Mouse (Mus musculus) embryonic fibroblast, embryonic 13.5 days (primary cell): ENCODE results near the gene Ppard. TPM values are rescaled to one million over a fixed set of nuclear protein-coding genes. Genes with fewer than 3 reads are reported as not detected.

ENCODE experiments used
- H3K27ac ChIP-seq: 2 replicates; pipeline ENCODE4 v1.5.1; 2012; ENCODE audit warnings: low read length, control low read depth, inconsistent platforms; ENCODE audit not compliant: insufficient read depth
- H3K4me1 ChIP-seq: 2 replicates; pipeline ENCODE4 v1.6.1; 2011; ENCODE audit warnings: low read length; ENCODE audit not compliant: control insufficient read depth, insufficient read depth
- H3K4me3 ChIP-seq: 2 replicates; pipeline ENCODE4 v1.5.1; 2011; ENCODE audit warnings: mild to moderate bottlenecking, control low read depth, low read length; ENCODE audit not compliant: insufficient read depth
- CTCF ChIP-seq: IDR thresholded peaks from 2 replicates; pipeline ENCODE4 v1.5.1; 2011; ENCODE audit warnings: mild to moderate bottlenecking, control low read depth, low read length, moderate library complexity, borderline replicate concordance; ENCODE audit not compliant: insufficient read depth
- POLR2A ChIP-seq: IDR thresholded peaks from 2 replicates; pipeline ENCODE4 v1.6.1; 2011; ENCODE audit warnings: low read depth, mild to moderate bottlenecking, control low read depth, low read length, moderate library complexity
- polyA plus RNA-seq: library from polyadenylated mRNA; stranded (reverse); fragments of >200 nt; gene quantifications from 2 replicates; pipeline ENCODE4 v1.2.4, GENCODE M21; 2011; ENCODE audit warnings: low read depth; ENCODE audit not compliant: missing spikeins, insufficient read length

The Ppard gene
- polyA plus RNA-seq, 1 experiment: 31.6 TPM

DNA sequence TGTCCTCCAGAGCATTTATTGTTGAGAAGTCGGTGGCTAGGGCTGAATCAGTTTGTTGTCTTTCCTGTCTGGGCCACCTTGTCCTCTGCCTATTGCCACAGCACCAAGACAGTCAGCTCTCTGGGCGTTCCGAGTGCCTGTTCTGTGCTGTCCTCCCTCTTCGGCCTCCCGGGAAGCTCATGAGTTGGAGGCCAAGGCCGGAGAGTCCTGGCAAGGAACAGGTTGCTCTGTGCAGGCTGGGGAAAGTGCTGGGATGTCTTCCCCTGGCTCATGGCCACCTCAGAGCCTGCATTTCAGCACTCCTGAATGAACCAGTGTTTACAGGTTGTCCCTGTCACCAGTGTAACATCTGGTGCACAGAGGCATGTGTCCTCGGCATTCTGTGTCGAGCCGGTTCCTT lies 39.8 kb downstream of the Ppard start:
- Histone ChIP-seq H3K27ac (no peak overlapping the region), H3K4me3 (no peak overlapping the region), H3K4me1 (no peaks in the 10 kb centered on the region)

DNA sequence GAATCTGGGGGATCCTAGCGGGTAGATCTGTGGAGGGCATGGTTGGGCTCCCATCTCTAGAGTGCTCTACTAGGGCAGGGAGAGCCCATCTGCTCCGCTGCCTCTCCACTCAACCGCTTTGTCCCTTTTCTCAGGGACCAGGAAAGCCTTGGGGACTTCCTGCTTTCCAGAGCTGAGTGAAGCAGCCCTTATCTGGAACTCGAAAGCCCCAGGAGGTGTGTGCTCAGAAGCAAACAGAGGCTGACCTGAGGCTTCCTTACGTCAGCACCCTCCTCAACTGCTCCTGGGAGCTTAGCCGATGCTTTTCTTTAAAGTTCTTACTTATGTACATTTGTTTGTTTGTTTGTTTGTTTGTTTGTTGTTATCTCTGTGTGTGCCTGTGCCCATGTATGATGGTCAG lies 40.3 kb downstream of the Ppard start:
- H3K4me1 ChIP-seq: no peaks in the 10 kb centered on the region
- TF ChIP-seq CTCF (no peak), POLR2A (no peak)
- H3K27ac ChIP-seq: no peak overlapping the region
- no peak overlapping the region for H3K4me3 ChIP-seq

More for the DNA sequence above, 39.8 kb downstream of the Ppard start:
- TF ChIP-seq CTCF: no peak

- Histone ChIP-seq H3K4me3 (no peak overlapping the region), H3K4me1 (no peaks in the 10 kb centered on the region), H3K27ac (no peak overlapping the region)
- TF ChIP-seq CTCF (peak; percentile 14; the same call in 1 of the 2 replicates), POLR2A (no peak)
These were observed 42.2 kb downstream of the Ppard start for GRCm38 (mm10) chr17:28274739-28275138.

DNA sequence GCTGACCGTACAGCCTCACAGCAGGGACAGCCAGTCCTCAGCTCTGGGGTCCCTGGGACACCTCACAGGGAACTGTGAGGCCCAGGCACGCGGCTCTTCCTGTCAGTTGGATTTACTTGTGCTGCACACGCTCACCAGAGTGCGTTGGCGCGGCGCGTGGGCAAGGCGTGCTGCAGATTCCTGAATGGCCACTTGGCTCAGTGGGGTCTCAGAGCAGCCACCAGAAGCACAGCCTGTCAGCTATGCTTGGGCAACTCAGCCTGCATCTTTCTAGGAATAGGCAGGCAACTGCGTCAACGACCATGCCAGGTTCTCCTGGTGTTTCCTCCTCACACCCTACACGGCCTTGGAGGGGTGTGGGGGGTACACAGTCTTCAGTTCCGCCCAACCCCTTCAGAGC lies 44.7 kb downstream of the Ppard start:
- Histone ChIP-seq H3K4me1 (no peaks in the 10 kb centered on the region), H3K27ac (no peak overlapping the region), H3K4me3 (no peak overlapping the region)
- TF ChIP-seq CTCF: no peak
- no peak for TF ChIP-seq POLR2A

GRCm38 (mm10) chr17:28277721-28278120 lies 45.2 kb downstream of the Ppard start:
- Histone ChIP-seq H3K27ac (no peak overlapping the region), H3K4me3 (no peak overlapping the region), H3K4me1 (no peaks in the 10 kb centered on the region)
- TF ChIP-seq POLR2A (no peak), CTCF (no peak)

GRCm38 (mm10) chr17:28278156-28278555 lies 45.7 kb downstream of the Ppard start:
- H3K4me1 ChIP-seq: no peaks in the 10 kb centered on the region
- TF ChIP-seq POLR2A: no peak
- no peak for TF ChIP-seq CTCF
- H3K4me3 ChIP-seq: no peak overlapping the region
- H3K27ac ChIP-seq: no peak overlapping the region

- TF ChIP-seq POLR2A: no peak
- TF ChIP-seq CTCF: no peak
- H3K4me1 ChIP-seq: no peaks in the 10 kb centered on the region
- no peak overlapping the region for H3K27ac ChIP-seq
- H3K4me3 ChIP-seq: no peak overlapping the region
These were observed 46.7 kb downstream of the Ppard start for GRCm38 (mm10) chr17:28279236-28279635.

DNA sequence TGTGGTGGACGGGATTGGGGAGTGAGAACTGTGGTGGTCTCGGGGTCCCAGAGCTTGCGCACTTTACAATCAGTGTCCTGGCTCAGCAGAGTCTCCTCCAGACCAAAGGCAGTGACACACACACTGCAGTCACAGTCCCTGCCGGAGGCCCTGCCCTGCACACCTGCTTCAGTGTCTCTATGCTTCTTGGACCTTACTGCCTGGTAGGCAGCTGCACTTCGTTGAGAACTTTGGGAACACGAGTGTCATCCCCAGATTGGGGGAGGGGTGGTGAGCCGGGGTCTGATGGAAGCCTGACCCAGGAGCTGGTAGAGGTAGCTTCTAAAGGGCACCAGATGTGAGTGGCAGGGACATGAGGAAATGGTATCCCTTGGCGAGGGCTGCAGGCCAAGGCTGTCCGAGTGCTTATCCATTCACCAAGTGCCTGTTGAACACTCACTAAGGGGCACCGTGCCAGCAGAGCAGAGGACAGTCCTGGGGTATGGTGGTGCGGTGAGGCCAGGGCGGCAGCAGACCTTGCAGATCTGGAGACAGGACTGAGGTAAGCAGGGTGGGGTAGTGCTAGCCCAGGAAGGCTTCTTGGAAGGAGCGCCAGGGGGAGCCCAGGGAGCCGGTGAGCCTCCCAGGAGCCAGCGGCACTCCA lies 47.4 kb downstream of the Ppard start:
- no peak for TF ChIP-seq CTCF
- TF ChIP-seq POLR2A: no peak
- Histone ChIP-seq H3K4me1 (no peaks in the 10 kb centered on the region), H3K27ac (no peak overlapping the region), H3K4me3 (no peak overlapping the region)

- TF ChIP-seq POLR2A (no peak), CTCF (no peak)
- no peaks in the 10 kb centered on the region for H3K4me1 ChIP-seq
- no peak overlapping the region for H3K27ac ChIP-seq
- H3K4me3 ChIP-seq: no peak overlapping the region
These were observed 47.9 kb downstream of the Ppard start for GRCm38 (mm10) chr17:28280423-28280800.

- Histone ChIP-seq H3K4me3 (no peak overlapping the region), H3K4me1 (no peaks in the 10 kb centered on the region), H3K27ac (no peak overlapping the region)
- TF ChIP-seq CTCF (no peak), POLR2A (no peak)
These were observed 48.4 kb downstream of the Ppard start for GRCm38 (mm10) chr17:28280831-28281377.

DNA sequence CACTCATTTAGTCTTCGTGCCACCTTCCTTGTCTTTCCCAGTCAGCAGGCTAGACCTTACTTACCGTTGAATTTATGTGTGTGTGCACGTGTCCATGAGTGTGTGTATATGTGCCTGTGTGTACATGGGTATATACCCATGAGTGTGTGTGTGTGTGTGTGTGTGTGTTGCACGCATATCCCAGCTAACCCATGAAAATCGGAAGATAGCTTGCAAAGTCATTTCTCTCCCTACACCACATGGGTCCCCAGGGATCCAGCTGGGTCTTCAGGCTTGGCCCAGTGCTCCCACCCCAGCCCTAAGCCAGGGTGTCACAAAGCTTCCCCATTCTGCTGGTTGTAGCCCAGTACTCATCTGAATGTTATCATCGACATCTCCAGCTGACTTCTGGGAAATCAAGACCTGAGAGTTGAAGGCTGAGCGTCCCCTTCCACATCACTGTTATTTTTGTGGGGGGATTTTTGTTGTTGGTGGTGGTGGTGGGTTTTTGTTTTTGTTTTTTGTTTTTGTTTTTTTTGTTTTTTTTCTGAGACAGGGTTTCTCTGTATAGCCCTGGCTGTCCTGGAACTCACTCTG lies 49.5 kb downstream of the Ppard start:
- TF ChIP-seq POLR2A (no peak), CTCF (no peak)
- Histone ChIP-seq H3K4me1 (no peaks in the 10 kb centered on the region), H3K27ac (no peak overlapping the region), H3K4me3 (no peak overlapping the region)
